Mouse (Mus musculus) MEL (cell line): ENCODE measurements around the gene Ranbp17. TPM values are rescaled to one million over a fixed set of nuclear protein-coding genes. Genes with fewer than 3 reads are reported as not detected.

Experiments used
- DNase-seq: peaks from one replicate; pipeline ENCODE4 v3.0.0; 2011; ENCODE audit warnings: low read depth, low spot score
- H3K27ac ChIP-seq: 2 replicates; pipeline ENCODE4 v1.5.1; 2012; ENCODE audit warnings: low read depth, mild to moderate bottlenecking, control low read depth, low read length, moderate library complexity; ENCODE audit not compliant: control insufficient read depth
- H3K27me3 ChIP-seq, 2 experiments: fragments of 150-350 bp in 1 of 2; sonication (generic) in 1 of 2; 2 replicates each; pipeline ENCODE4 v1.6.1; 2012; ENCODE audit warnings: low read length in 2 of 2, mild to moderate bottlenecking in 2 of 2, improper control_type of control experiment in 1 of 2, moderate library complexity in 1 of 2; ENCODE audit not compliant: insufficient read depth in 2 of 2, control insufficient read depth in 1 of 2
- H3K36me3 ChIP-seq, 2 experiments: 2 replicates each; pipeline ENCODE4 v1.6.1; 2012 to 2014; ENCODE audit warnings: low read length in 2 of 2, improper control_type of control experiment in 1 of 2, inconsistent platforms in 1 of 2, mild to moderate bottlenecking in 1 of 2; ENCODE audit not compliant: insufficient read depth in 2 of 2, control insufficient read depth in 1 of 2
- H3K4me1 ChIP-seq, 2 experiments: fragments of 150-350 bp in 1 of 2; sonication (generic) in 1 of 2; 2 replicates each; pipeline ENCODE4 v1.6.1; 2012; ENCODE audit warnings: low read length in 2 of 2, improper control_type of control experiment in 1 of 2, mild to moderate bottlenecking in 1 of 2; ENCODE audit not compliant: insufficient read depth in 2 of 2, control insufficient read depth in 1 of 2
- H3K4me3 ChIP-seq, 2 experiments: fragments of 150-350 bp in 1 of 2; sonication (generic) in 1 of 2; 2 replicates each; pipeline ENCODE4 v1.5.1; 2012; ENCODE audit warnings: low read depth in 2 of 2, low read length in 2 of 2, mild to moderate bottlenecking in 2 of 2, moderate library complexity in 2 of 2, control low read depth in 1 of 2, improper control_type of control experiment in 1 of 2; ENCODE audit not compliant: control insufficient read depth in 1 of 2, insufficient read depth in 1 of 2
- H3K79me2 ChIP-seq: 2 replicates; pipeline ENCODE4 v1.6.1; 2012; ENCODE audit warnings: mild to moderate bottlenecking, low read length, moderate library complexity; ENCODE audit not compliant: control insufficient read depth, poor library complexity, insufficient read depth
- H3K9ac ChIP-seq: 2 replicates; pipeline ENCODE4 v1.6.1; 2012; ENCODE audit warnings: low read depth, mild to moderate bottlenecking, control low read depth, low read length, moderate library complexity; ENCODE audit not compliant: control insufficient read depth, poor library complexity, severe bottlenecking
- H3K9me3 ChIP-seq: fragments of 150-350 bp; sonication (generic); replicated peaks from 2 replicates; pipeline ENCODE4 v1.6.1; 2012; ENCODE audit warnings: mild to moderate bottlenecking, low read length, improper control_type of control experiment, moderate library complexity; ENCODE audit not compliant: insufficient read depth
- ELF1 ChIP-seq: IDR thresholded peaks from 2 replicates; pipeline ENCODE4 v1.6.1; 2014; ENCODE audit warnings: low read depth, mild to moderate bottlenecking, inconsistent platforms, low read length, improper control_type of control experiment, moderate library complexity
- HCFC1 ChIP-seq: IDR thresholded peaks from 2 replicates; pipeline ENCODE4 v1.6.1; 2012; ENCODE audit warnings: low read depth, mild to moderate bottlenecking, inconsistent platforms, low read length, improper control_type of control experiment, moderate library complexity
- JUND ChIP-seq: IDR thresholded peaks from 2 replicates; pipeline ENCODE4 v1.6.1; 2011; ENCODE audit warnings: low read depth, mild to moderate bottlenecking, improper control_type of control experiment, low read length
- MAFK ChIP-seq: IDR thresholded peaks from 2 replicates; pipeline ENCODE4 v1.6.1; 2011; ENCODE audit warnings: low read depth, mild to moderate bottlenecking, low read length, improper control_type of control experiment, borderline replicate concordance
- MAZ ChIP-seq: IDR thresholded peaks from 2 replicates; pipeline ENCODE4 v1.6.1; 2012; ENCODE audit warnings: low read depth, mild to moderate bottlenecking, inconsistent platforms, low read length, improper control_type of control experiment
- MXI1 ChIP-seq: IDR thresholded peaks from 2 replicates; pipeline ENCODE4 v1.6.1; 2011; ENCODE audit warnings: mild to moderate bottlenecking, low read depth, low read length, improper control_type of control experiment
- MYC ChIP-seq: IDR thresholded peaks from 2 replicates; pipeline ENCODE4 v1.6.1; 2011; ENCODE audit warnings: low read depth, mild to moderate bottlenecking, low read length, improper control_type of control experiment, moderate library complexity
- NRF1 ChIP-seq: IDR thresholded peaks from 2 replicates; pipeline ENCODE4 v1.6.1; 2014; ENCODE audit warnings: low read depth, mild to moderate bottlenecking, inconsistent platforms, low read length, improper control_type of control experiment, moderate library complexity; ENCODE audit not compliant: poor library complexity, insufficient read depth, severe bottlenecking
- POLR2AphosphoS5 ChIP-seq: IDR thresholded peaks from 2 replicates; pipeline ENCODE4 v1.6.1; 2012; ENCODE audit warnings: low read depth, borderline replicate concordance, mild to moderate bottlenecking, inconsistent platforms, low read length, moderate library complexity, mixed read lengths
- RCOR1 ChIP-seq: IDR thresholded peaks from 2 replicates; pipeline ENCODE4 v1.6.1; 2012; ENCODE audit warnings: low read depth, mild to moderate bottlenecking, inconsistent platforms, low read length, improper control_type of control experiment
- SIN3A ChIP-seq: IDR thresholded peaks from 2 replicates; pipeline ENCODE4 v1.6.1; 2012; ENCODE audit warnings: low read length, improper control_type of control experiment, inconsistent platforms
- SMC3 ChIP-seq: IDR thresholded peaks from 2 replicates; pipeline ENCODE4 v1.6.1; 2011; ENCODE audit warnings: low read depth, low read length, improper control_type of control experiment
- ZKSCAN1 ChIP-seq: IDR thresholded peaks from 2 replicates; pipeline ENCODE4 v1.6.1; 2012; ENCODE audit warnings: low read depth, mild to moderate bottlenecking, inconsistent platforms, low read length, improper control_type of control experiment, moderate library complexity
- ZNF384 ChIP-seq: IDR thresholded peaks from 2 replicates; pipeline ENCODE4 v1.6.1; 2012; ENCODE audit warnings: low read depth, mild to moderate bottlenecking, inconsistent platforms, low read length, improper control_type of control experiment
- polyA plus RNA-seq, 2 experiments: library from polyadenylated mRNA; stranded (reverse) in 1 of 2; unstranded in 1 of 2; fragments of >175 nt in 1 of 2; fragments of >200 nt in 1 of 2; gene quantifications; 2 replicates each; pipeline versions ENCODE4 v1.2.1 to v1.2.4; 2012; ENCODE audit warnings: low replicate concordance in 2 of 2, low read depth in 1 of 2; ENCODE audit not compliant: insufficient read length in 2 of 2, insufficient read depth in 1 of 2, missing spikeins in 1 of 2
- total RNA-seq: library from RNA; depleted of rRNA; stranded (reverse); fragments of 300-350 nt; gene quantifications from 2 replicates; pipeline ENCODE4 v1.2.3, GENCODE M21; 2012

Ranbp17 gene
- total and polyA plus RNA-seq, 3 experiments: not detected

GRCm38 (mm10) chr11:33319006-33319611 lies 194.4 kb downstream of the Ranbp17 start:
- Histone ChIP-seq H3K27me3 (peaks cover 3 to 5% of the 10 kb centered on the region in 2 experiments; a peak in 3 of 4 replicates), H3K9me3 (no peaks in the 10 kb centered on the region), H3K4me3 (no peak overlapping the region), H3K36me3 (no peaks in the 10 kb centered on the region), H3K4me1 (no peaks in the 10 kb centered on the region), H3K9ac (no peak overlapping the region), H3K79me2 (no peaks in the 10 kb centered on the region), H3K27ac (no peak overlapping the region)
- TF ChIP-seq MAZ (no peak), HCFC1 (no peak), JUND (no peak), MXI1 (no peak), MYC (no peak)
- no peak for DNase-seq

- H3K9ac ChIP-seq: no peak overlapping the region
- no peak overlapping the region for H3K4me3 ChIP-seq
- no peaks in the 10 kb centered on the region for H3K9me3 ChIP-seq
- H3K27me3 ChIP-seq: peaks cover 5 to 6% of the 10 kb centered on the region in 2 experiments
- DNase-seq: no peak
- no peaks in the 10 kb centered on the region for H3K36me3 ChIP-seq
- H3K27ac ChIP-seq: no peak overlapping the region
- no peak for TF ChIP-seq SIN3A
- no peak for TF ChIP-seq NRF1
- TF ChIP-seq MAFK: no peak
- TF ChIP-seq RCOR1: no peak
- no peak for TF ChIP-seq ZNF384
- TF ChIP-seq ZKSCAN1: no peak
- TF ChIP-seq POLR2AphosphoS5: no peak
- TF ChIP-seq, all 39 proteins: peak for 0
- Histone ChIP-seq H3K4me1 (no peaks in the 10 kb centered on the region), H3K79me2 (no peaks in the 10 kb centered on the region)
These were observed 204.0 kb downstream of the Ranbp17 start for GRCm38 (mm10) chr11:33309566-33309965.

GRCm38 (mm10) chr11:33300859-33301258 lies 212.7 kb downstream of the Ranbp17 start:
- Histone ChIP-seq H3K79me2 (no peaks in the 10 kb centered on the region), H3K27me3 (peaks cover 0 to 7% of the 10 kb centered on the region in 2 experiments; a peak in 3 of 4 replicates), H3K4me1 (no peaks in the 10 kb centered on the region), H3K36me3 (no peaks in the 10 kb centered on the region), H3K27ac (no peak overlapping the region), H3K9me3 (no peaks in the 10 kb centered on the region), H3K4me3 (no peak overlapping the region), H3K9ac (no peak overlapping the region)
- TF ChIP-seq SMC3 (no peak), ELF1 (no peak)
- no peak for DNase-seq
